Mouse (Mus musculus) cerebellum, postnatal 36 days (tissue): ENCODE measurements around the gene Acin1.

Source experiments
- DNase-seq, 2 experiments: peaks; one replicate each; pipeline ENCODE4 v3.0.0; 2021 to 2022; ENCODE audit warnings: mixed read lengths in 2 of 2

Gene Acin1

DNA sequence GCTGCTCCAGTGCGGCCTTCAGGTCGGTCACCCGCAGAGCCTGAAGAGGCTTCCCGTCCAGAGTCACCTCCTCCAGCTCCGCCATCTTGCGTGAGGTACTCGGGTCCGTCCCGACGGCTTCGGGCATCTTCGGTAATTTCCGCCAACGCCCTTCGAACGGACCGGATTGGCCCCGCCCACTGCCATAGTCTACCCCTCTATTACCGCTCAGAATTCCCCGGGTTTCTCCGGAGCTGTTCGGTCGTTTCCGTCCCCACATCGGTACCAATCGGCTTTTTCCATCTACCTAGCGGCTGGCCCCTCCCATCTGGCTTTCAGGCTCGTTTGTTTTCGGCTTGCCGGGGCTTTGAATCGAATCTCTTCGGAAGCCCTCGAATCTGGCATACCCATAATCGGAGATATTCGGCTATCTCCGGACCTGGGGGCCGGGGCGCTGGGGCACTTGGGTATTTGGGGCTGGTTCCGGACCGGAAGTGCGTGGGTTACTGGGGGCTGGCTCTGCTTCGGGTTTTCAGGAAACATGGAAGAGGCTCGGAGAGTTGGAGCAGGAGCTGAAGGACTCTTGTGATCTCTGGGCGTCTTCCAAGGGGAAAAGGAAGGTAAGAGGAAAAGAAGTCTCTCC is at the start of gene Acin1:
Acin1 (minus strand) TSS at position 410 of the 622 bp plus-strand sequence.
- DNase-seq, result peak; percentile 100

DNA sequence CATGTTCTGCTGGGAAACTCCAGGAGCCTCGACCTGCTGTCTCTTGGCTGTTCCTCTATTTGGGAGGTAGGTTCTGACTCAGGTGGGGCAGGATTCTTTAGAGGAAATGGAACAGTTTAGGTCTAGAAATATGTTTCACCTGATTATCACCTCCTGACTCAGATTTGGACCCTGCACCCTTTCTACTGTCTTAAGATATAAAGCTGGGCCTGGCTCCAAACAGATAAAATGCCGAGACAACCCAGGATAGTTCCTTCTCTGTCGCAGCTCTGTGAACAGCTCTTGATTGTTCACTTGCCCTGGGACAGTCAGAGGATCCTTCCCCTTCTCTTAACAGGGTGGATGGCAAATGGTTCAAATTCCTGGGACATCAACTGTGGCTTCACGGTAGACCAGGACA is 48.5 kb upstream of the Acin1 start:
- no peak for DNase-seq

DNA sequence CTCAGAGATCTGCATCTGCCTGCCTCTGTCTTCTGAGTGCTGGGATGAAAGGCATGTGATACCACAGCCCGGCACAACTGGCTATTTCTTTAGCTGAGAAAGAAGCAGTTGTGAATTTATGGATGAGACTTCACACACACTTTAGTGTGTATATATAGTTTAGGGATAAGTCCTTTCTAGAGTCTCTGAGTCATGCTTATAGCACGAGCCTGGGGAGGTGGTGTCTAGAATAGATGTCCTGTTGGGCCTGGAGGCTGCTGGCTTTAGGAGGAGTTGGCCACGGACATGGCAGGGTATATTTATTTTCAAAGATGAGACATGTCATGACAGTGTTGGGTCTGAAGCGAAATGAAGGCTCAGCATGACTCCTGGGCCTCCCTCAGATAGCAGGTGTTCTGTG is 47.3 kb upstream of the Acin1 start:
- no peak for DNase-seq

DNA sequence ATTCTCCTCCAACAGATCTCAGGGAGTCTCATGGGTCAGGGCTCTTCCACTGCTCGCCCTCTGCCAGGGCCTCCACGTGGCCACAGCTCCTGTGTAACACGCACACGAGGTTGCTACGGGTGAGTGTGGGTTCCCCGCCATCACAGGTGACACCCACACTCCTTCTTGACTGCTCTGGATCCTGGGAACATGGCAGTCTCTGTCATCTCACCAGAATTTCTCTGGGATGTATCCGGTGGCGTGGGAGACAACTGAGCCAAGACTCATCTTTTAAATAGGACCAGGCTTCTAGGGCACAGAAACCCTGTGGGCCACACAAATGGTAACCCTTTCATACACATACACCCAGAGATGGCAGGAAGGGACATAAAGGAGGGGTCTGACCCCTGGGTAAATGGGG is 45.5 kb upstream of the Acin1 start:
- no peak for DNase-seq

DNA sequence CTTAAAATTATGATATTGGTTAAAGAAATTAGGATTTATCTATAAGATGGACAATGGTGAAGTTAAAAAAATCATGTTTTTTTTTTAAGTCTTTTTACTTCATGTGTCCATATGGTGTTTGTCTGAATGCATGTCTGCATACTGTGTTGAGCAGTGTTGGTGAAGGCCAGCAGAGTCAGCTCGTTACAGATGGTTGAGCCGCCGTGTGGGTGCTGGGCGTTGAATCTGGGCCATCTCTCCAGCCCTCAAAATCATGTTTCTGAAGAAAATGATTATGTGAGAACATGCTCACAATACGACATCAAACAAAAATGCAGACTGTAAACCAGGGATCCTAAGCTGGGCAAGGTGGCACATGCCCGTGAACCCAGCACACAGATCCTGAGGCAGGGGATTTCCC is 43.6 kb upstream of the Acin1 start:
- peak; percentile 61 to 65 for DNase-seq

DNA sequence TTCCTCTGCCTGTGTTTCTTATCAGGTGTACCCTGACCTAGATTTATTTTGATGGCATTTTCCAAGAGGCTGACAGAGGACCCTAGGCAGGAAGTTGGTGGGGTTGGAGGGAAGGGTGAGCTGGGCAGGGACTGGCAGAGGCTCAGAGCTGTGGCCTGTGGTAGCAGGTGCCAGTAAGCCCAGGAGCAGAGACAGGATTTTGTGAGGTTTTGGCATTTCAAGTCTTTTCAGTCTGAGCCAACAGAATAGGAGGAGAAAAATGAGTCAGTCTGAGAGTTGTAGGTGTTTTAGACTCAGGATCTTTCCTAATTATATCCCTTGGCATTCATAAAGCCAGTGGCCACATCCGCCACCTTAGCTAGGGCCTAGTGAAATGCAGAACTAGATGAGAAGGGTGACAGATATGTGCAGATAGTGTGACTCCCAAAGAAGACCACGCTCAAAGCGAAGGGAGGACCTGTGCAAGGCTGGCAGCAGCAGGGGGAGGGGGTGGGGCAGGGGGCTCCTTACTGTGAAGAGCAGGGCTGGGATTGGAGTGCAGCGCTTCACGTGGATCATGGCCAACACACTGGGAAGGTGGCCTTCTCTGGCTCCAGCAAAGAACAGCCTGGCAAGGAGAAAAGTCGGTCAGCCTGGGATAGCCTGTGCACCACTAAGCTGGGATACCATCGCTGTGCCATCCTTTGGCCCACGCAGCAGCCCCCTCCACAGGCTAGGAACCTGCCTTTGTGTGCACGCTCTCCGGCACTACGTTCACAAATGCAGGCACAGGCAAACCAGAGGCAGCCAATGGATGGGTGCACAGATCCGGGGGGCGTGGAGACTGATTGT is 42.3 kb upstream of the Acin1 start:
- DNase-seq, result peak; percentile 39 to 42

DNA sequence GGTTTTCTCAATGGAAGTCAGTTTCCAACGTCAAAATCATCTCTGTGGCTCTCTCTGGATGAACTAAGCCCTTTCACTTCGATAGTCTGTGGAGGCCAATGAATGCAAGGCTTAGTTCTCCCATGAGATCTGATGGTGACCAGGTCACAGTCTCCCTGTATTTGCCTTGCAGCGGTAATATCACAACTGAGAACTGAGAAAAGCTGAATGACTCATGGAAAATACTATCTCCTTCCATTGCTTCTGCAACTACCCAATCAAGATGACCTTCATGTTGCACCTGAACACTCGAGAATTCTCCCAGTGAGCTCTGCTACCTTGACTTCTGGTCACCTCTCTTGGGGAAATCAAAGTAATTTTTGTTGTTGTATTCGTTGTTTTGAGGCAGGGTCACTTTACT is 40.8 kb upstream of the Acin1 start:
- DNase-seq, result no peak

DNA sequence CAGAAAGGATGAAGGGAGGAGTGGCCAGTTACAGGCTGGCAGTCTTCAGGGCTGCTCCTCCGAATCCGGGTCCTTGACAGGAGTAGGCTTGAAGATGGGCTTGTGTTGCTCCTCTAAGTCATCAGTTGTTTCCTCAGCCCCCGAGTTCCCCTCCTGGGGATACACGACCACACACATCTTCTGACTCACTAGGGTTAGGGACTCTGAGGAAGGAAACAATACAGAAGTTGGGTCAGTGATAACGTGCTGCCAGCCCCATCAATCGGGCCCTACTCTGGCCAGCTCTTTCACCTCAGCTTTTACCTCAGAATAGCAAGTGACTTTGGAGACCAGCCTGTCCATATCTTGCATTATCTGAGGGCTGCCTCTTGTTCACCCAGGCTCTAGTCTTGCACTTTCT is 37.3 kb upstream of the Acin1 start:
- no peak for DNase-seq

DNA sequence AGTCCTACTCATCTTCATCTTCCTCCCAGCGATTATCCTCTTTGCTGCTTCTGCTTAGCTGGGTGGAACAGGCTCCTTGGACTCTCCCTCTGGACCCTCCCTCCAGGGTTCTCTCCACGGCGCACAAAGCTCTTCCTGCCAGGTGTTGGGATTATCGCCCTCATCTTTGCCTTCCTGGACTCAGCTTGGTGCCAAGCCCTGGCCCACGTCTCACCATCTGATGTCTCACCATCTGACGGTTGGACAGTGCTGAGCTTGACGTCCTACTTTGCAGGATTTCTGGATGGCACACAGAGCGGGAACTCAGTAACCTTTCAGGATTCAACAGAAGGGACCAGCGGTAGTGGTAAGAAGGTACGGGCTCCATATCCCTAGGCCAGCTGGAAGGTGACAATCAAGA is 35.0 kb upstream of the Acin1 start:
- DNase-seq, result peak; percentile 55 to 65

DNA sequence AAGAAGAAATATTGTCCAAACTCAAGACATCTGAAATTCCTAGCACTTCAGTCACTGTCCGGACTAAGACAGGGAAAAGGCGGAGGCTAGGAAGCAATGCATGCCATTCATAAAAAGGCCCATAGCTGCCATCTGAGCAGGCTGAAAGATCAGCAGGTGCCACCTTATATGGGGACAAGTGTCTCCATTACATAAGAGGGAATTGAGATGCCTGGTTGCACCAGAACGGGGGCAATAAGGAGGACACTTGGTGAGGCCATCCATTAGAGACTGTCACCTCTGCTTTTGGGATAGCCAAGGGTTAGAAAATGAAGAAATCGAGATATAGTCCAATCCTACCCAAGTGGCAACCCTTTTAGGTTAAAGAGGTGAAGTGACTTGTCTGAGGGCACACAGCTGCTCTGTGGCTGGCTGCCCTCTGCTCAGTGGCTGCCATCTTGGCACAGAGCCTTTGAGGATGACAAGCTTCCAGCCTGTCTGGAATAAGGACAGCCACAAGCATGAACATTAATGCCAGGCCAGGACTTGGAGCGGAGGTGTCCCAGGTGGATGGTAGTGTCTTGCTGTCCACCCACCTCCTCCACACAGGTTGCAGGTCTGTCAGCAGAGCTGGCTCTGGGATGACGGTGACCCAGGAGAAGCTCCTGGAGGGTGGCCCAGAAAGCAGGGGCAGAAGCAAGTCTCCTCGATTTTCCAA is 34.1 kb upstream of the Acin1 start:
- DNase-seq, result peak; percentile 59 to 61

DNA sequence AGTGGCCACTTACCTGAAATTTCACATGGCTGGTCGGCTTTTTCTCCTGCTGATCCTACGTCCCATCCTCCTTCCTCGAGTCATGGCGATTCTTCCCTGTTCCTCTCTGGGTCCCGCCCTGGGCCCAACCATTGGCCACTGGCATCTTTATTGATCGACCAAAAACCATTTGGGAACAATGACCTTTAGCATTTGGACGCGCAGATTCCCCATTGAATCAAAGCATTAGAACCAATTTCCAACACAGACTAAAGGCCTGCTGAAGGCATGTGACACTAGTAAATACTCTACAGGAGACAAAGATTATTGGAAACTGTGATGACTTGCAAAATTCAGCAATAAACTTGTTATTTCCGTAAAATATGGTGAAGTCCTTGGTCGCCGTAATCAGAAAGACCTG is 33.3 kb upstream of the Acin1 start:
- DNase-seq, result no peak

DNA sequence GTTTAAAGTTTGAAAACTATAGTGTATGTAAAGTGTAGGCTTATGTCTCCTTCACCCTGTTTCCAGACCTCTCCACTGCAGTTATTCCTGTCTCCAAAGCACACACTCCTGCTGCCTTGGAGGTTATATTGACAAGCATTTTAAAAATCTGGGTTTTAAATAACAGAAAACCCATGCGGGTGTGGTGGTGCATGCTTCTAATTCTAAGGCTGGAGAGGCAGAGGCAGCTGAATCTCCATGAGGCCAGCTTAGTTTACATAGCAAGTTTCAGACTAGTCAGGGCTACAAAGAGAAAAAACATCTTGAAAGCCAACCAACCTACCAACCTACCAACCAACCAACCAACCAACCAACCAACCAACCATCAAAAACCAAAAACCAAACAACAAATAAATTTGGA is 28.7 kb upstream of the Acin1 start:
- DNase-seq, result no peak

DNA sequence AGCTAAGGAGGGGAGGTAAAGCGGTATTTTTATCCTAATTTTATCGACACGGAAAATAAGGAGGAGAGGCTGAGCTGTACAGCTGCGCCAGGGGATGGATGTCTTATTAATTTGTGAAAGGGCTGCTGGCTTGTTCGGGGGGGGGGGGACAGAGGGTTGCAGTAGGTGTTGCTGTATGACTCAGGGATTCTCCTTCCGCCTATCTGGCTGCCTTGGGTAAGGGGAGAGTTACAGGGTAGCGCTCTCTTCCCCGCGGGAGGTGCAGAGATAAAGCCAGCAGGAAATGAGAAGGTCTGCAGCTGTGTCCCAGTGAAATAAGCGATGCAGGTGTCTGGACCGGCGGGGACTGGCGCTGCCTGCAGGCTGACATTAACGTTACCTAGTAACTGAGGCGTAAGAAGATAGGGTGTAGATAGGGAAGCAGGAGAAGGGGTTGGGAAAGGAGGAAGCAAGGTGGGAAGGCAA is 27.9 kb upstream of the Acin1 start:
- DNase-seq, result peak in 1 of 2 experiments; percentile 47

DNA sequence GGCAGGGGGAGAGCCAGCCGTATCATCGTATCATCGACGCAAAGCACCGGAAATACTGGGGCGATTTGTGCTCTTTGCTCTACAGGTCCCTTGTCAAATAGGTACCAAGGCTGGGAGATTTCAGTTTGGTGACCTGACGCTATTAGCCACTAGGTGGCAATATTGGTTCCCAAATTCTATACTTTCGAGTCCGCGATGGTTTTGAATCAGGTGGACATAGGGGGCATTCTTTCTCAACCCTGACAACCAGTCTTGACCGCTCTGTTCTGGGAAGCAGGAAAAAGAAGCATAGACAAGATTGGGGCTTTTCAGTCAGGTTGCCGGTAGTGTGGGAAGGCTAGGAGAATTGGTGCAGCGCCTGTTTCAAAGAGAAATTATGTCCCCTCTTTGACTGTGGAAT is 27.4 kb upstream of the Acin1 start:
- peak; percentile 73 to 90 for DNase-seq

DNA sequence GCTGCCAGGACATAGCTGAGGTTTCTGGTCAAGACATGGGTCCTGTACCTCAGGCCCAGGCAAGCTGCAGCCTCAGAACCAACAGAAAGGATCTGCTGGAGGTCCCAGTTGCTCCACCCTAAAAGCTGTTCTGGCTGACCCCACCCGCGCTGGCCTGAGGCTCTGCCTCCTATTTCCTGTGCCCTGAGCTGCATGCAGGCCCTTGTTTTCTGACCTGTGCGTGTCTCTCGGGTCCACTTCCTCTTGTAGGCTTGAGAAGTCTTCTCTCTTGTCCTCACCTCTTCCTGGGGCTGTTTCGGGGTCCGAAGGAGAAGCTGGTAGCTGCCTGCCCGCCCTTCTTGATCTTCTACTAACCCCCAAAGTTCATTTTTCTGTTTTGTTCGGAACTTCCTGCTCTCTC is 26.1 kb upstream of the Acin1 start:
- no peak for DNase-seq

DNA sequence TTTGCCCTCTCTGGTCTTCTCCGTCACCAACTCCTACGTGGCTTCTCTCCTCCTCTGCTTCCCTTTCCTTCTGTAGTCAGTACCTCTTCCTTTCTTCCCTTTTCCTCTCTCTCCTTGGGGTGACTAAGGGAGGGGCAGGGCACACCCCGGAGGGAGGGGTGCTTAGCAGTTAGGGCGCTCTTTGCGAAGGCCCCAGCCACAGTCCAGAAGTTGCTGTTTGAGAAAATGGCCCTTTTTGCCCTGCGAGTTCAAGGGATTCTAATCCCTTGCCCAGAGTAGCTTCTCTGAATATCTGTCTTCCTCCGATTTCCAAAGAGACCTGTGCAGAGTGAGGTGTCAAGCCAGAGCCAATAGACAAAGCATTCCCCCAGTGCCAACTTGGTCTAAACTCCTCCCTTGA is 25.3 kb upstream of the Acin1 start, which contains the start of gene Cebpe:
Cebpe (minus strand) TSS at position 101 of the 400 bp plus-strand sequence.
- DNase-seq, result no peak

DNA sequence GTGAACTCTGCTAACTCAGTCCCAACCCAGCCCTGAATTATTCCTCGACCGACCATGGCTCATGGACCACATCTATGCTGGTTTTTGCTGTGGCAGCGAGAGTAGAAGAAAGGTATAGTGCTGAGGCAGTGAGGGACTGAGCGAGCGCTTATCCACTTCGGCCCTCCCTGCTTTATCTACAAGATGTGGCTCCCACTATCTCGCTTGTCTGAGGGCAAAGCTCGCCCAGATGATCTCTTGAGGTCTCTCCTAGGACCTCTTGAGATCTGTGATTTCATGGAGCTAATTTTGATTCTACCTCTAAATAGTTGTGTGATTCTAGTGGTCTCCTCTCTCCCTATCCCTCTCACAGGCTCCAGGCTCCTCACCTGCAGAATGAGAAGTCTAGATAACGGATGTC is 22.3 kb upstream of the Acin1 start:
- no peak for DNase-seq

DNA sequence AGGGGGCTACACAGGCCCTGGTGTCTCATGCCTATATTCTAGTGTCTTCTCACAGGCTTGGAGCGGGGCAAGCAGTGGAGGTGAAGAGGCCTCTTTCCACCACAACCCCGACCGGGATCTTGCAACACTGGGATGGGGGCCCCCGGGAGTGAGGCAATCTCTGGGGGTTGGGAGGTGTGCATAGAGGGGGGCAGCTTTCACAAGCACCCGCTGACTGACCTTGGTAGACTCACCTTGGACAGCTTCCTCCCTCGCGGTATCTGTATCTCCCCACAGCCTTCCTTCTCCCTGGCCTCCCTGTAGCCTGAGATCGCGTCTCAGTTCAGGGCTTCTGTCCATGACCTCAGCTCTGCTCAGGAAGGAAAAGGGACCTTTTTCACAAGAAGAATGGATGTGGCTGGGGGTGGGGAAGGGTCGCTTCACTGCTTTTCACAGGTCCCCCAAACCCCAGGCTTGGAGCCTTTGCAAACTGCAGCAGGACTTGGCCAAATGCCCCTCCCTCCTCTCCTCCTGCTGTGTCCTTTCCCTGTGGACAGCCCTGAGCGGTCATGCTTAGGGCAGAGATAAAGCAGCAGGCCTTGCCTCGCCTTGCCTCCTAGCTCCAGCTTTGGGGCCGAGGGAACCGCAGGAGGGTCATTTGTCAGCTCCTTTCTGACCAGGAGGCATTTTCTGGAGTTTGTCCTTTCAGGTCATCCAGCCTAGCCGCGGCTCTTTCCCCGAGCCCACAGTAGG is 20.0 kb upstream of the Acin1 start:
- no peak for DNase-seq

DNA sequence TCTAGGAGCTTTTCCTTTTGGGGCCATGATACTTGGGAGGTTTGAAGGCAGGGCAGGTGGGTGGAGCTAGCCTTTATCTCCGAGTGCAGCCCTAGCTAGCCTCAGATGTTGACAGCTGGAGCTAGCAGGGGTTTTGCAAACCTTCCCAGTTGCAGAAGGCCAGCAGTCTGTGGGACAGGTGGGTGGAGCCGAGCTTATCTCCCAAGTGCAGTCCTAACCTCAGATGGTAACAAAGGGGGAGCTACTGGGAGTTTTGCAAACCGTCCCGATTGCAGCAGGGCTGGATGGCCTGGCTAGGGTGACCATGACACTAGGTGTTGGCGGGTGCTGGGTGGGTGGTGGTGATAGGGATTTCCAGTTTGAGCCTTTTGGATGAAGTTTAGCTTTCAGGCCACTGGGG is 19.1 kb upstream of the Acin1 start:
- DNase-seq, result no peak

DNA sequence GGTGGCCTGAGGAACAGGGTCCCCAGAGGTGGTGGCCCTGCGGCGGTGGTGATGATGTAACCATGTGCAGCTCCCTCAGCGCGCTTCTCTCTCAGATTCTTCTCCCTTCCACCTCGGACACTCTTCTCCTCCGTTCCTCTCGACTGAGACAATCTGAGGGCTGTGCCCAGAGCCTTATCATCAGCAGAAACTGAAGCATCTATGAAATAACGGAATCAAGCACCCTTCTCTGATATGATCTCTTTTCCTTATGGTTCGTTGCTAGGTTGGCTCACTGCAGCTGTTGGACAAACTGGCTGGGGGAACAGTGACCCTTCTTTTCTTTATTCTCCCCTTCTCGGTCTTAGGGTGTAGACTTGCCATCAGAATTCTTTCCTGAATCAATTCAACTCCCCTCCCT is 16.5 kb upstream of the Acin1 start:
- DNase-seq, result no peak

DNA sequence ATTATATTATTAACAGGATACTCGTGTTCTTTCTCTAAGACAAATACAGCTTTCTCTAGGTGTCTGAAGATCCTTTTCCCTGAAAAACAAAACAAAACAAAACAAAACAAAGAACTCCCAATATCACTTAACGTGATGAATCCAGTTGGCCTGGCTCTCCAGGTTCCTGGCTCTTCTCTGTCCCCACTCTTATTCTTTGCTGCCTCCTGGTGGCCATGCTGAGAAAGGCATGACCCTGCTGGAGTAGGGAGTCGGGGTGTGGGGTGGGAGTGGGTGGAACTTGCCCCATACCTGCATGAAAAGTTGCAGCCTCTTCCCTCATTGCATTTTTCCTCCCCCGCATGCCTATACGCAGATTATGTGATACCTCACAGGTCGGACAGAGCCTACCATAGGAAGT is 14.6 kb upstream of the Acin1 start:
- DNase-seq, result peak; percentile 70 to 79

DNA sequence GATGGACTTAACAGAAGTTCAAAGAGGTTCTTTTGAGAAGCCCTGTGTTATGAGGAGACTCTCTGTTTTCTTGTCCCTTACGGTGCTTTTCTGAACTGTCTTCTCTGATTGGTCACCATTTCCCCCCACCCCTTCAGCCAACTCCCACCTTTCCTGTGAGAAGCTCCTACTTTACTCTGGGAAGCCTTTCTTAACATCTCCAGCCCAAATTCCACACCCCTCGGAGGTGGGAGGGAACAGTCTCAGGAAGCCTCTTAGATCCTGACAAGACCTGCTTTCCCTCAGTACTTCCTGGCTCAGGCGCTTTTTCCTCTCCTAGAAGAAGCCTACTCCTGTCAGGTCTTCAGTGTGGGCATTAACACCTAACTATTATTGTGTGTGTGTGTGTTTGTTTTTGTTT is 12.9 kb upstream of the Acin1 start:
- no peak for DNase-seq

DNA sequence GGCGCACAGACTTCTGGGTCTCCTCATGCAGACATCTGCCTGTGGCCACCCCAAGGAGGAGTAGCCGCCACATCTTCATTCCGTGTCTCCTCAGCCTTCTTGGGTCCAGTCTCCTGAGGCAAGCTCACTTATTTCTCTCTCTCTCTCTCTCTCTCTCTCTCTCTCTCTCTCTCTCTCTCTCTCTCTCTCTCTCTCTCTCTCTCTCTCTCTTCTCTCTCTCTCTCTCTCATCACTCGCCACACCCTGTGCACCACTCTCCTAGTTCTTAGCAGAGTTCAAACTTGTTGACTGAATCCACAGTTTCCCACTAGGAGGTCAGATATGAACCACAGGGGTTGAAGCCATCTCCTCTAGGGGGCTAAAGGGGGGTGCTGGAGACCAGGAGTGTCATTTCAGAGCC is 12.0 kb upstream of the Acin1 start, which contains the start of gene Gm29776:
Gm29776 (minus strand) TSS at position 101 of the 400 bp plus-strand sequence.
- DNase-seq, result no peak
